Mouse (Mus musculus) neural tube, embryonic 15.5 days (tissue): ENCODE data around the gene Cgref1. TPM values are rescaled to one million over a fixed set of nuclear protein-coding genes. Genes with fewer than 3 reads are reported as not detected.

Experiments
- ATAC-seq: fragments of 200-750 bp; cut with Nextera tagmentation; 2 replicates; pipeline ENCODE4 v1.8.0; 2017; ENCODE audit warnings: mild to moderate bottlenecking, moderate TSS enrichment, moderate library complexity; ENCODE audit not compliant: low FRiP score
- H3K27ac ChIP-seq: fragments of 300-500 bp; sonication (generic); replicated peaks from 2 replicates; pipeline ENCODE4 v1.5.1; 2015; ENCODE audit warnings: mild to moderate bottlenecking, inconsistent platforms
- H3K27me3 ChIP-seq: fragments of 300-500 bp; sonication (generic); replicated peaks from 2 replicates; pipeline ENCODE4 v1.6.1; 2015; ENCODE audit warnings: inconsistent platforms
- H3K36me3 ChIP-seq: fragments of 300-500 bp; sonication (generic); 2 replicates; pipeline ENCODE4 v1.6.1; 2015; ENCODE audit warnings: inconsistent platforms
- H3K4me1 ChIP-seq: fragments of 300-500 bp; sonication (generic); 2 replicates; pipeline ENCODE4 v1.6.1; 2015; ENCODE audit warnings: inconsistent platforms
- H3K4me2 ChIP-seq: fragments of 300-500 bp; sonication (generic); 2 replicates; pipeline ENCODE4 v1.6.1; 2015; ENCODE audit warnings: inconsistent platforms, mild to moderate bottlenecking, moderate library complexity
- H3K4me3 ChIP-seq: fragments of 300-500 bp; sonication (generic); replicated peaks from 2 replicates; pipeline ENCODE4 v1.5.1; 2015; ENCODE audit warnings: mild to moderate bottlenecking, inconsistent platforms
- H3K9ac ChIP-seq: fragments of 300-500 bp; sonication (generic); replicated peaks from 2 replicates; pipeline ENCODE4 v1.6.1; 2015; ENCODE audit warnings: mild to moderate bottlenecking, inconsistent platforms
- H3K9me3 ChIP-seq: fragments of 300-500 bp; sonication (generic); replicated peaks from 2 replicates; pipeline ENCODE4 v1.6.1; 2016; ENCODE audit warnings: inconsistent platforms
- WGBS: fragments of 180-500 bp; shearing (Covaris S2); methylation state at CpG from one replicate; pipeline ENCODE4 v1.1.7; 2015; ENCODE audit warnings: mixed read lengths; 5-methylcytosine and 5-hydroxymethylcytosine counted together
- polyA plus RNA-seq: library from polyadenylated mRNA; unstranded; fragments of >200 nt; fragmentation: Nextera tagmentation; extraction: Ambion mirVana; gene quantifications from 2 replicates; pipeline ENCODE4 v1.2.1, GENCODE M21; 2015

Cgref1 gene
- 68.9 and 80.2 TPM in 2 replicates for polyA plus RNA-seq

DNA sequence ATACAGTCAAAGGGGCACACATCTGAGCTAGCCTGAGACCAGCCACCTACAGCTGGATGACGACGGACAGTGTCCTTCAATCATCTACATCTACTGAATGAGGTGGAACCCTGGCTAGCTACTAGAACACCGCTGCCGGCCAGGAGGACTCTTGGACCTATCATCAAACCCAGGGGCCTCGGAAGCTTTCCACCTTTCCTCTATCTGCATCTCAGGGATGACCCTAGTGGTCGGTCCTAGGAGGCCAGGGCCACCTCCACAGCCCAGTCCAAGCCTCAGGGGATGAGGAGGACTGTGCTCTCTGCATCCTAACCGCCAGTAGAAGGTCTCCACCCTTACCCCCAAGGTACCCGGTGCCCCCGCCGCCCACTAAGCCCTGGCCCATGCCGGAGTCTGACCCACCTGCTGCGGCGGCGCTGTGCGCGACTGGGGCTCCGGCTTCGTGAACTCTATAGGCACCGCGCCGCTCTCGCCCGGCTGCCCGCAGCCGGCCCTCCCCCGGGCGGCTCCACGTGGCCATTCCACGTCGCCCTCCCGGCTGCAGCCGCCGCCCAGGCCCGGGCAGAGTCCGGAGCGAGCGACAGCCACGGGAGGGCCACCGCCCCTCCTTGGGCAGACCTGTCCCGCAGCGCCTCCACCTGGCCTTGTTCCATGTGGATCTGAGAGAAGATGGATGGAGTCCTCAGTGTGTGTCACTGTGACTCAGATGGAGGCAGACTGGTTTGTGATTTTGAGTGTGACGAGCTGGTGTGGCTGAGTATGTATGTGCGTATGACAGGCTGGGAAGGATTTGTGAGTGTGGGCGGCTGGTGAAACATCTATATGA is at the start of gene Cgref1:
Gene Cgref1, minus strand, starts transcription at position 636 of the 826 bp plus-strand sequence.
- Histone ChIP-seq H3K27ac (peak within 1 kb of the TSS; percentile 49), H3K9ac (peak within 1 kb of the TSS; percentile 74), H3K36me3 (no peaks in the 10 kb centered on the region), H3K4me3 (peak within 1 kb of the TSS; percentile 63), H3K27me3 (no peaks in the 10 kb centered on the region; the same call in 1 of the 2 replicates), H3K4me1 (peaks cover 27% of the 10 kb centered on the region), H3K4me2 (peak within 1 kb of the TSS; percentile 93), H3K9me3 (no peaks in the 10 kb centered on the region)
- peak; percentile 79 for ATAC-seq
- 5% methylated on average over 44 of the region's 44 CpGs for WGBS

DNA sequence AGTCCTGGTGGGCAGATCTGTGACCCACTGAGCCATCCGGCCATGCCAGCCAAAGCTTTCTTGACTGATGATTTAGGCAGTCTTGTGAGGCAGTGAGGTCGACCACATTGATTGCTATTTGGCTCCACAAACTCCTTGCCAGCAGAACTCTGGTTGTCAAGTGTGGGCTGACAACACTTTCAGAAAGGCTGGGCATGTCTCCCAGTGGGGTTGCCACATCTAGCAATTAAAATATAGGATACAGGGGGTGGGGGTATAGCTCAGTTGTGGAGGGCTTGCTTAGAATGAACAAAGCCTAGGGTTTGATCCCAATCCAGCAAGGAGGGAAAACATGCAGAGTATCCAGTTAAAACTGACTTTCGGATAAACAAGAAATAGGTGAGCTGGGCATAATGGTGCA is 48.7 kb upstream of the Cgref1 start:
- Histone ChIP-seq H3K27ac (no peak overlapping the region), H3K9ac (no peak overlapping the region), H3K4me3 (no peak overlapping the region), H3K4me2 (no peak overlapping the region), H3K4me1 (no peaks in the 10 kb centered on the region), H3K36me3 (no peaks in the 10 kb centered on the region), H3K9me3 (no peaks in the 10 kb centered on the region), H3K27me3 (no peaks in the 10 kb centered on the region)
- no peak for ATAC-seq
- 68% methylated on average over 3 of the region's 3 CpGs for WGBS

DNA sequence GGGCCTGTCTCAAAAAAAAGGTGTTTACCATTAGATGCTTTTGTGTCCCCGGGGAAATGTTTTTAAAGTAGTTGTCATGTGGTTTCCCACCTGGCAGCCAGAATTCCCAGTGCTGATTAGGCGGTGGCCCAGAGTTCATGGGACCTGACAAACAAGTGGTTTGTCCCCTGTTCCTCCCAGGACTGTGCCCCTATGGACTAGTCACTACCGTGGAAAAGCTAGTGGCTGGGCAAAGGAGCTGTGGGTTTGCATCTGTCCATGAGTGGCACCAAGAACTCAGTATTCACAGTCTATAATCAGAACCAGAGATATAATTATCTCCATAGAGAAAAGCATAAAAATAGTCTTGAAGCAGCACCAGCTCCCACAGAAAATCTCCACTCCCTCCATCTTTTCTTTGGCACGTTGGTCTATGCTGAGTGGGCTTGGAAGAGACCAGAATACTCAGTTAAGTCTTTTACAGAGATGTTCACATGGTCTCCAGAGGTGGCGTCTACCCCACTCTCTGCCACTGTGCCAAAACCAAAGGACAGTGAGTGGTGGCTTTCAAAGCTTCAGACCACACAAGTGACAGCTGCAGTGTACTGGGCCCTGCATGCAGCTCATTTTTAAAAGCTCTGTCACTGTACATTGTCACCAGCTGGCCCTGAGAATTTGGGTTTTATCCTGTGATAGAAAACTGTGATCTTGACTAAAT is 47.7 kb upstream of the Cgref1 start:
- no peak overlapping the region for H3K4me2 ChIP-seq
- no peak overlapping the region for H3K9ac ChIP-seq
- no peaks in the 10 kb centered on the region for H3K9me3 ChIP-seq
- H3K4me3 ChIP-seq = no peak overlapping the region
- H3K27me3 ChIP-seq = no peaks in the 10 kb centered on the region
- 82% methylated on average over 5 of the region's 5 CpGs for WGBS
- no peak overlapping the region for H3K27ac ChIP-seq
- no peaks in the 10 kb centered on the region for H3K4me1 ChIP-seq
- no peak for ATAC-seq
- no peaks in the 10 kb centered on the region for H3K36me3 ChIP-seq

DNA sequence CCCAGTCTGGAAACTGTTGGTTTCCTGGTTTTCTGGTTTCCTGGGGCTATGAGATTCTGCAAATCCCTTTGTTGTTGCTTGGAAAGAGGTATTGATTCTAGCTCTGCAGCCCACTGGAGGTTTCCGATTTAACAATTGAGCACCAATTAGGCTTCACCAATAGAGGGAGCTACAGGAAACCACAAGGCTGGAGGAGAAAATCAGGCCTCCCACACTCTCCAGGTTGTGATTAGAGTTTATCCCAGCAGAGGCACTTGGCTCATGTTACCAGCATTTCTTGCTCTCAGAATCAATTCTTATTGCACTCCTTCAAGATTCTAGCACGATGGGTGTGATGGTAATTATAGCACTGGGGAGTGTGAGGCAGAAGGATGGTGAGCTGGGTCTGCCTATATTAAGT is 37.0 kb upstream of the Cgref1 start:
- no peaks in the 10 kb centered on the region for H3K27me3 ChIP-seq
- H3K4me2 ChIP-seq = no peak overlapping the region
- H3K9me3 ChIP-seq = no peaks in the 10 kb centered on the region
- no peaks in the 10 kb centered on the region for H3K36me3 ChIP-seq
- ATAC-seq = no peak
- H3K27ac ChIP-seq = no peak overlapping the region
- H3K4me3 ChIP-seq = no peak overlapping the region
- no peaks in the 10 kb centered on the region for H3K4me1 ChIP-seq
- WGBS = 22% methylated on average over 2 of the region's 2 CpGs
- no peak overlapping the region for H3K9ac ChIP-seq

DNA sequence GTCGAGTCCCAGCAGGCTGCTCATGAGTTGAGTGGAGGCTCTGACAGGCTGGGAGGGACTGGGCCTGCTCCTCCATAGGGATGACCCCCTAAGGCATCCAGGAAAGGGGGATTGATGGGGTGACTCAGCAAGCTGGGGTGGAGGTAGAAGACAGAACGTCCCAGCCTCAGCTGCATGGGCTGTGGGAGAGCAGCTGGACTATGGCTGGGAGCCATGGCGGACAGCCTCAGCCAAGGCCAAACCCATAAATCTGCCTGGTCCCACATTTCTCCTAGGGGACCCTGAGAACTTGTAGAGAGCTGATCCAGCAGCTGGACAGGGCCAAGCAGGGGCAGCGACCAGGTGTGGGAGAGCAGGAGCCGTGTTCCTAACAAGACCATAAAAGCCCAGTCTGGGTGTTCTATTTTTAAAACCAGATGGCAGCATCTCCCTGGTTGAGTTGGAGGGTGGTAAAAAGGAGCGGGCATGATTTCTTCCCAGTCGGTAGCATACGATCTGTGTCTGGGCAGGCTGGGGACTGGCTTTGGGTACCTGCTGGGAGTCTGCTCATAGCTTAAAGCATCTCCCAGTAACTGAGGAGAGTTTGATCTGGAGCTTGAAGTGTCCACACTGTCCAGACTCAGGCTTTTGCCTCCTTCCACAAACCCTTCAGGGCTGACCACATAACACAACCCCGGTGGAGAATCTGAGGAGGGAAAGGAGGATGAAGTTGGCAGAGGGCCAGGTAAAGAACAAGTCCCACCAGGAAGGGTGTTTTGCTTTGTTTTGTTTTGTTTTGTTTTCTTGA is 29.7 kb upstream of the Cgref1 start:
- Histone ChIP-seq H3K4me2 (no peak overlapping the region), H3K9me3 (no peaks in the 10 kb centered on the region), H3K9ac (no peak overlapping the region), H3K36me3 (no peaks in the 10 kb centered on the region), H3K4me3 (no peak overlapping the region), H3K27me3 (no peaks in the 10 kb centered on the region), H3K4me1 (0 out of 2 replicates have a peak, but pooled peaks cover 6% of the 10 kb centered on the region), H3K27ac (no peak overlapping the region; the same call in 1 of the 2 replicates)
- ATAC-seq = no peak; the same call in 1 of the 2 replicates
- 44% methylated on average over 9 of the region's 9 CpGs for WGBS

DNA sequence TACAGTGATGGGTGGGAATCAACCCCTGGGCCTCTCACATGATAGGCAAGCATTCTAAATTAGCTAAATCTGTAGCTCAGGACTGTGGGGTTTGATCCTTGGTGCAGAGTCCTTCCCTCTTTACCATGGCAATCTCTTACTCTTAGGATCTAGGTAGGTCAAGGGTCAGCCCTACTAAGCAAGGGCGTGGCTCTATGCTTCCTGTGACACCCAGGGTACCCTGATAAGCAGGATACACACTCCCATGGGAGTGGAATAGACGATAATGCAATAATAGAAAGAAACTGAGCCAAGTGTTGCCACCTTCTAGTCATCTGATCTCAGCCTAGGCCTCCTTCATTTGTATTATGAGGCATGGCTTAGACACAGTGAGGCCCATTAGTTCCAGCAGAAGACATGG is 24.0 kb upstream of the Cgref1 start:
- 75% methylated on average over 2 of the region's 2 CpGs for WGBS
- Histone ChIP-seq H3K27ac (no peak overlapping the region), H3K4me1 (no peaks in the 10 kb centered on the region), H3K36me3 (no peaks in the 10 kb centered on the region), H3K9ac (no peak overlapping the region), H3K9me3 (no peaks in the 10 kb centered on the region), H3K4me3 (no peak overlapping the region), H3K4me2 (no peak overlapping the region), H3K27me3 (no peaks in the 10 kb centered on the region)
- no peak for ATAC-seq

DNA sequence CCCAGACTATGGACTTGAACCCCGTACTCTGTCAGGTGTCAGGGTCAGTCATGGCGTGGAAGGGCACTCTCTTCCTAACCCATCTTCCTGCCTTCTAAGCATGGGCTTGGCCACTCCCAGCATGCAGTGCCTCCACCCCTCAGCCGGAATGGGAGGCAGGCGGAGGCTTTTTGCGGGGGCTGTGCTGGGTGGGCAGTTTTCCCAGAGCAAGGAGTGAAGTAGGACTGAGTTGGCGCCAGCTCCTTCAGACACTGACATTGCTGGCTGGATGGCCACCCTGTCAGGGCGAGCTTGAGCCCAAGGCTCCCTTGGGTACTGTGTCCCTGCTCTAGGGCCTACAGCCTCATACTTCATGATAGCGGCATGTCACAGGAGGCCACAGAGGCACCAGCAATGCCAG is 23.0 kb upstream of the Cgref1 start, which contains the start of gene Tcf23:
Gene Tcf23, plus strand, starts transcription at position 247 of the 400 bp plus-strand sequence.
- Histone ChIP-seq H3K27ac (no peak within 1 kb of the TSS), H3K27me3 (no peaks in the 10 kb centered on the region; the same call in none of the 2 replicates), H3K9ac (no peak within 1 kb of the TSS), H3K36me3 (no peaks in the 10 kb centered on the region), H3K4me1 (no peaks in the 10 kb centered on the region), H3K9me3 (no peaks in the 10 kb centered on the region), H3K4me3 (no peak within 1 kb of the TSS), H3K4me2 (no peak within 1 kb of the TSS)
- ATAC-seq = no peak
- 82% methylated on average over 8 of the region's 8 CpGs for WGBS

DNA sequence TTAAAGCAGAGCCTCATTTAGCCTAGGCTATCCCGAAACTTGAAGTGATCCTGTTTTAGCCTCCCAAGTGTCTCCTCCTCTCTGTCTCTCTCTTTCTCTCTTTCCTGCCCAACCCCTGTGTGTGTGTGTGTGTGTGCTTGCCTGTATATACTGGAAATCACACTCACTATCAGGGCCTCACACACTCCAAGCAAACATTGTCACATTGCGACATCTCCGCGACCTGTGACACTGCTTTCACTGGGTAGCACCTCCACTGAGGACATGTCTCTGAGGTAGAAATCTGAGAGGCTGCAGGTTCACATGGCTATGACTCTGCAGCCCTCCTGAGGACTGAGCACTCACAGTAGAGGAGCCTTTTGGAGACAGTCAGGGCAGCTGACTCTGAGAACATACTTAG is 20.8 kb upstream of the Cgref1 start:
- Histone ChIP-seq H3K27me3 (peaks cover 4% of the 10 kb centered on the region), H3K9ac (no peak overlapping the region), H3K36me3 (no peaks in the 10 kb centered on the region), H3K4me1 (no peaks in the 10 kb centered on the region), H3K9me3 (no peaks in the 10 kb centered on the region), H3K4me3 (no peak overlapping the region), H3K4me2 (no peak overlapping the region), H3K27ac (no peak overlapping the region)
- WGBS = 96% methylated on average over 4 of the region's 4 CpGs
- no peak for ATAC-seq

DNA sequence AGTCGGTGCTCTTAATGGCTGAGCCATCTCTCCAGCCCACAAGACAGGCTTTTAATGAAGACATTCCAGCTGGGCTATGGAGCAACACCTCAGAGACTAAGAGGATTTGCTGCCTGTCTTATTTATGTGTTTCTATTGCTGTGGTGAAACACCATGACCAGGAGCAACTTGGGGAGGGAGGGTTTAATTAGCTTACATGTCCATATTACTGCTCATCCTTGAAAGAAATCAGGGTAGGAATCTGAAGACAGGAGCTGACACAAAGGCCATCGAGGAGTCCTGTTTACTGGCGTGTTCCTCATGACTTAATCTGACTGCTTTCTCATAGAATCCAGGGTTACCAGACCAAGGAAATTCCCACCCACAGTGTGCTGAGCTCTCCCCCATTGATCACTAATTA is 18.5 kb upstream of the Cgref1 start:
- Histone ChIP-seq H3K4me1 (peaks cover 13% of the 10 kb centered on the region), H3K27ac (no peak overlapping the region), H3K36me3 (no peaks in the 10 kb centered on the region), H3K9ac (no peak overlapping the region), H3K4me2 (no peak overlapping the region), H3K4me3 (no peak overlapping the region), H3K9me3 (no peaks in the 10 kb centered on the region), H3K27me3 (peaks cover 4% of the 10 kb centered on the region)
- ATAC-seq = no peak
- WGBS = 72% methylated on average over 3 of the region's 3 CpGs

DNA sequence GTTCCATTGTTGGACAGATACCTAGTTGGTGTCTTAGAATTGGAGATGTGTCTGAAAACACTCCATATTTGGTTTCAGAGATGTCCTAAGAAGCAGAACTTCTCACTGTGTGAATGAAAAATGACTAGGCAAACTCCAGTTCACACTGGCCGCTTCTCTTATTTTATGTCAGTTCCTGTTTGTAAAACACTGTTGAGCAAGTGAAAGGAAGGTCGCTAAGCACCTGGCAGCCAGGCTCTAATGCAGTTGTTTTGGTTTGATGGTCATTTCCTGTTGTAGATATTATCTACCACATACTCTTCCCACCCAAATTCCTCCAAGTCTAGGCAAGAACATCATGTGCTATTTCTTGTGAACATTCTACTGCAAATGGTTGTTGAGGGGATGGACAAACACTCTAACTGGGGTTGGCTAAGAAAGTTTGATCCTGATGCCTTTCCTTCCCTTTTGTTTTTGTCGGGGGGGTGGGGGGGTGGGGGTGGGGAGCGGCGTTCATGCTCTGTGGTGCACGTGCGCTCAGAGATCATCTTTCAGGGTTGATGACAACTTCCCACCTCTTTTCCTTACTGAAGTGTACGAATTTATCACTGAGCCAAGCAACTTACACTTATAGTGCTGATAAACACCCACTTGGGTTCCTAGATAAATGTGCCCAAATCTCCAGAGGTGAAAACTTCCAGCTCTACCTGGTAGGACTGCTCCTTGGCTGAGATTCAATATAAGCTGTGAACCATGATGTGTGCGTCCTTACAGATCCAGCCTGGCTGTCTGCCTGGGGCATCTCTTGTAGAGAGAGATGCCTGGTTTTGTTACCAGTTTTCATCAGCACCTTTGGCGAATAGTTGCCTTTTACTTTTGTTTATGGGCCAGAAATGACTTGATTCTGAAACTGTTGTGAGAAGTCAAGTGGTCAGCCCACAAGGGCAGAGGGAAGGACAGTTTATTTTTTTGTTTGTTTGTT is 16.4 kb upstream of the Cgref1 start:
- 79% methylated on average over 10 of the region's 10 CpGs for WGBS

More for the DNA sequence above, 16.4 kb upstream of the Cgref1 start:
- Histone ChIP-seq H3K4me3 (no peak overlapping the region), H3K27me3 (peaks cover 4% of the 10 kb centered on the region), H3K4me2 (no peak overlapping the region), H3K36me3 (peaks cover 12% of the 10 kb centered on the region), H3K9ac (no peak overlapping the region), H3K4me1 (peaks cover 29% of the 10 kb centered on the region), H3K27ac (no peak overlapping the region), H3K9me3 (no peaks in the 10 kb centered on the region)
- ATAC-seq = no peak
